Mouse (Mus musculus) frontal cortex, postnatal 36 days (tissue): ENCODE results near the gene Olfr1412.

Experiments
- DNase-seq, 2 experiments: peaks; one replicate each; pipeline ENCODE4 v3.0.0; 2022; ENCODE audit warnings: low spot score in 2 of 2

The Olfr1412 gene

GRCm38 (mm10) chr1:92637501-92638172 lies 52.1 kb downstream of the Olfr1412 start:
- DNase-seq, result no peak

DNA sequence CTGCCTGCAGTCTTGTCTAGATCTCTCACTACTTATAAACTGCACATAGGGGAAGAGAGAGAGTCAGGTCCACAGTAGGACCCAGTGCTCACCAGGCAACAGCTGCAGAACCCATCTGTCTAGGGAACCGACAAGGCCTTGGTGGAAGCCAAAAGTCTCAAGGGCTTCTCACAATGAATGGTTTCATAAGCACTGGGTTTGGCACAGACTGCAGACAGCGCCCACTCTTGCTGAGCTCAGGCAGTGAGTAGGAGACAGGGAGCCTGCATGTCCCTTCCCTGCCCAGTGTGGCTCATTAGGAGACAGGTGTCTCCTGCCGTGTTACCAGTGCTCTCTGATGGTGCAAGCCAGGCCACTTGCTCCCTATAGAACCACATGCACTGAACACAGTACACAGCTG lies 52.6 kb downstream of the Olfr1412 start:
- peak; percentile 70 to 83 for DNase-seq

- no peak for DNase-seq
These were observed 53.2 kb downstream of the Olfr1412 start for GRCm38 (mm10) chr1:92638736-92639135.

- no peak for DNase-seq
These were observed 54.8 kb downstream of the Olfr1412 start for GRCm38 (mm10) chr1:92640393-92640792.
